Mouse (Mus musculus): ENCODE results near the gene Phkb. TPM values are rescaled to one million over a fixed set of nuclear protein-coding genes. Genes with fewer than 3 reads are reported as not detected.

Gene Phkb
- polyA plus RNA-seq, 1 experiment from 2014 or later = 16.8 TPM

- no peak for TF ChIP-seq CTCF (IDR thresholded peaks at IDR 0.05; ENCODE audit: low read depth)
- 82% methylated on average over 4 of the region's 4 CpGs for WGBS
- Histone ChIP-seq H3K36me3 (ENCODE audit: control insufficient read depth, insufficient read depth) (peaks cover 2% of the 10 kb centered on the region), H3K4me2 (replicated peaks; ENCODE audit: low read depth) (no peak overlapping the region), H3K9ac (ENCODE audit: low read depth, low read length) (no peak overlapping the region), H3K4me3 (ENCODE audit: low read depth, low read length) (no peak overlapping the region), H3K27ac (ENCODE audit: low read depth, low read length) (no peak overlapping the region), H3K9me3 (ENCODE audit: control insufficient read depth) (no peaks in the 10 kb centered on the region), H3K4me1 (replicated peaks; ENCODE audit: control insufficient read depth, insufficient read depth, low read length) (no peaks in the 10 kb centered on the region), H3K27me3 (replicated peaks; ENCODE audit: control insufficient read depth, insufficient read depth, low read length) (no peaks in the 10 kb centered on the region)
- no peak for ATAC-seq
Observed at GRCm38 (mm10) chr8:86052003-86052402, 211.2 kb downstream of the Phkb start.

DNA sequence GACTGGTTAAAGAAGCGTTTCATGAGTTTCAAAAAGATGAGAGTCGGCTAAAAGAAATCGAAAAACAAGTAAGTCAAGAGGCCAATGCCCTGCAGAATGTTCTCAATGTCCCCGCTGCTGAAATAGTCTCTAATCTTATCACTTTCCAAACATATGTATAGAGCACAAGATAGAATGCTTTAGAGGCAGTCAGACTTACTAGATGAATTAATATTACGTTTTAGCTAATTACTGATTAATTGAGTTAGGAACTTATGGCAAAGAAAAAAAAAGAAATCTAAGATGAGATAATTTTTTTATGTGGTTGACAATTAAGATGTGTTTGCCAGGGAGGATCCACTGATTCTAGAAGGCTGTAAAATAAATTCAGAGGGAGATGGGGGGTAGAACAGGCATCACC is 217.9 kb downstream of the Phkb start:
- no peak for TF ChIP-seq CTCF (IDR thresholded peaks at IDR 0.05; ENCODE audit: low read depth)
- no peak overlapping the region for H3K27ac ChIP-seq (ENCODE audit: low read depth, low read length)
- H3K4me3 ChIP-seq (ENCODE audit: low read depth, low read length) = no peak overlapping the region
- H3K4me2 ChIP-seq (replicated peaks; ENCODE audit: low read depth) = no peak overlapping the region
- WGBS = 75% methylated on average over 5 of the region's 5 CpGs
- no peaks in the 10 kb centered on the region for H3K4me1 ChIP-seq (replicated peaks; ENCODE audit: control insufficient read depth, insufficient read depth, low read length)
- no peaks in the 10 kb centered on the region for H3K27me3 ChIP-seq (replicated peaks; ENCODE audit: control insufficient read depth, insufficient read depth, low read length)
- H3K9ac ChIP-seq (ENCODE audit: low read depth, low read length) = no peak overlapping the region
- ATAC-seq = no peak
- no peaks in the 10 kb centered on the region for H3K9me3 ChIP-seq (ENCODE audit: control insufficient read depth)
- peaks cover 7% of the 10 kb centered on the region for H3K36me3 ChIP-seq (ENCODE audit: control insufficient read depth, insufficient read depth)

GRCm38 (mm10) chr8:86059130-86059529 is 218.4 kb downstream of the Phkb start:
- no peak for TF ChIP-seq CTCF (IDR thresholded peaks at IDR 0.05; ENCODE audit: low read depth)
- ATAC-seq = no peak
- 67% methylated on average over 5 of the region's 5 CpGs for WGBS
- H3K4me2 ChIP-seq (replicated peaks; ENCODE audit: low read depth) = no peak overlapping the region
- H3K27me3 ChIP-seq (replicated peaks; ENCODE audit: control insufficient read depth, insufficient read depth, low read length) = no peaks in the 10 kb centered on the region
- peaks cover 7% of the 10 kb centered on the region for H3K36me3 ChIP-seq (ENCODE audit: control insufficient read depth, insufficient read depth)
- H3K27ac ChIP-seq (ENCODE audit: low read depth, low read length) = no peak overlapping the region
- H3K4me1 ChIP-seq (replicated peaks; ENCODE audit: control insufficient read depth, insufficient read depth, low read length) = no peaks in the 10 kb centered on the region
- H3K9ac ChIP-seq (ENCODE audit: low read depth, low read length) = no peak overlapping the region
- no peak overlapping the region for H3K4me3 ChIP-seq (ENCODE audit: low read depth, low read length)
- H3K9me3 ChIP-seq (ENCODE audit: control insufficient read depth) = no peaks in the 10 kb centered on the region

DNA sequence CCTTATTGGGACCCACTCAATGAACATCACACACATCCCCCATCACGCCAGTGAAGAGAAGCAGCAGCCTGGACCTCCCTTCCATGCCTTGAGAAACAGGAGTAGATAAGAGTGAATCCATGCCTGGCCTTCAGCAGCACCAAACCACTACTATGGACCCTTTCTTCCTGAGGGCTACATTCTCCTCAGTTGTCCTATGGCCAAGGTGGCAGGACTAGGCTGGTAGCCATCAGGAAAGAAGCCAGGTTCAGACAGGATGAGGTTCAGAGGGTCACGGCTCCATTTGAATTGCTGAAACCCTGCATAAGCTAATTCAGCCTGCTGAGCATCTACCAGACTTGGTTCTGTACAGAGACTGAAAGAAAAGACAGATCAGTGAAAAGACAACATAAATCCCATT is 222.7 kb downstream of the Phkb start:
- Histone ChIP-seq H3K36me3 (ENCODE audit: control insufficient read depth, insufficient read depth) (no peaks in the 10 kb centered on the region), H3K9ac (ENCODE audit: low read depth, low read length) (no peak overlapping the region), H3K27me3 (replicated peaks; ENCODE audit: control insufficient read depth, insufficient read depth, low read length) (no peaks in the 10 kb centered on the region), H3K4me3 (ENCODE audit: low read depth, low read length) (no peak overlapping the region), H3K27ac (ENCODE audit: low read depth, low read length) (no peak overlapping the region), H3K4me1 (replicated peaks; ENCODE audit: control insufficient read depth, insufficient read depth, low read length) (no peaks in the 10 kb centered on the region), H3K4me2 (replicated peaks; ENCODE audit: low read depth) (no peak overlapping the region), H3K9me3 (ENCODE audit: control insufficient read depth) (no peaks in the 10 kb centered on the region)
- TF ChIP-seq CTCF (IDR thresholded peaks at IDR 0.05; ENCODE audit: low read depth) = no peak
- ATAC-seq = no peak
- 96% methylated on average over 2 of the region's 2 CpGs for WGBS

GRCm38 (mm10) chr8:86079433-86079832 is 238.7 kb downstream of the Phkb start:
- no peaks in the 10 kb centered on the region for H3K4me1 ChIP-seq (replicated peaks; ENCODE audit: control insufficient read depth, insufficient read depth, low read length)
- no peaks in the 10 kb centered on the region for H3K27me3 ChIP-seq (replicated peaks; ENCODE audit: control insufficient read depth, insufficient read depth, low read length)

DNA sequence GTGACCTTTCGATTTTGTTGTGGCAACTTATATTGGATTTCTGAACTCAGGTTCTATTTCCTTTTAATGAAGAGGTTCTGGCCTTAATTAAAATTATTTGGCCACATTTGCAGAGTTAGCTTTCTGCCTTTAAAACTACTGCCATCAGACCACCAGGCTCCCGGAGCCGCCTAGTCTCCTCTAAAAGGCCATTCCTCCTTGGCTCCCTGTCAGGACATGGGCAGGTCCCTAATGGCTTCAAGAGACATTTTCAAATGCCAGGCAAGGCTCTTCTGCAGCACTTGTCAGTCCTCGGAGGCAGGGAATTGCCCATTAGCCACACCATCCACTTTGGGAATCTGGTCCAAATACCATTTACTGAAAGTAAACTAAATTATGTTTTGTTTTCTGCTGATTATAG is 242.6 kb downstream of the Phkb start:
- no peaks in the 10 kb centered on the region for H3K9me3 ChIP-seq (ENCODE audit: control insufficient read depth)
- no peak overlapping the region for H3K4me3 ChIP-seq (ENCODE audit: low read depth, low read length)
- no peaks in the 10 kb centered on the region for H3K36me3 ChIP-seq (ENCODE audit: control insufficient read depth, insufficient read depth)
- no peak for TF ChIP-seq CTCF (IDR thresholded peaks at IDR 0.05; ENCODE audit: low read depth)
- H3K9ac ChIP-seq (ENCODE audit: low read depth, low read length) = no peak overlapping the region
- no peaks in the 10 kb centered on the region for H3K4me1 ChIP-seq (replicated peaks; ENCODE audit: control insufficient read depth, insufficient read depth, low read length)
- H3K27me3 ChIP-seq (replicated peaks; ENCODE audit: control insufficient read depth, insufficient read depth, low read length) = no peaks in the 10 kb centered on the region
- no peak overlapping the region for H3K4me2 ChIP-seq (replicated peaks; ENCODE audit: low read depth)
- no peak for ATAC-seq
- no peak overlapping the region for H3K27ac ChIP-seq (ENCODE audit: low read depth, low read length)
- 73% methylated on average over 4 of the region's 4 CpGs for WGBS

More at GRCm38 (mm10) chr8:86079433-86079832, 238.7 kb downstream of the Phkb start:
- 90% methylated on average over 1 of the region's 1 CpGs for WGBS
- Histone ChIP-seq H3K9me3 (ENCODE audit: control insufficient read depth) (no peaks in the 10 kb centered on the region), H3K27ac (ENCODE audit: low read depth, low read length) (no peak overlapping the region), H3K4me2 (replicated peaks; ENCODE audit: low read depth) (no peak overlapping the region), H3K36me3 (ENCODE audit: control insufficient read depth, insufficient read depth) (no peaks in the 10 kb centered on the region), H3K4me3 (ENCODE audit: low read depth, low read length) (no peak overlapping the region), H3K9ac (ENCODE audit: low read depth, low read length) (no peak overlapping the region)
- ATAC-seq = no peak
- no peak for TF ChIP-seq CTCF (IDR thresholded peaks at IDR 0.05; ENCODE audit: low read depth)

- H3K27ac ChIP-seq (ENCODE audit: low read depth, low read length) = no peak overlapping the region
- H3K4me1 ChIP-seq (replicated peaks; ENCODE audit: control insufficient read depth, insufficient read depth, low read length) = no peaks in the 10 kb centered on the region
- H3K4me2 ChIP-seq (replicated peaks; ENCODE audit: low read depth) = no peak overlapping the region
- H3K4me3 ChIP-seq (ENCODE audit: low read depth, low read length) = no peak overlapping the region
- H3K36me3 ChIP-seq (ENCODE audit: control insufficient read depth, insufficient read depth) = no peaks in the 10 kb centered on the region
- no peaks in the 10 kb centered on the region for H3K9me3 ChIP-seq (ENCODE audit: control insufficient read depth)
- H3K27me3 ChIP-seq (replicated peaks; ENCODE audit: control insufficient read depth, insufficient read depth, low read length) = no peaks in the 10 kb centered on the region
- ATAC-seq = no peak
- TF ChIP-seq CTCF (IDR thresholded peaks at IDR 0.05; ENCODE audit: low read depth) = no peak
- WGBS = 91% methylated on average over 2 of the region's 2 CpGs
- H3K9ac ChIP-seq (ENCODE audit: low read depth, low read length) = no peak overlapping the region
Observed at GRCm38 (mm10) chr8:86086791-86087190, 246.0 kb downstream of the Phkb start.

Data from intestine, postnatal 0 days (tissue).